Mouse (Mus musculus) heart, postnatal 0 days (tissue): ENCODE measurements around the gene Dok4. TPM values are rescaled to one million over a fixed set of nuclear protein-coding genes. Genes with fewer than 3 reads are reported as not detected.
"Not testable (repeated sequence)": the region's sequence is repeated elsewhere in the genome, so short reads cannot be mapped to it uniquely, and the experiment has no call there.

Experiments
- ATAC-seq: fragments of 200-750 bp; cut with Nextera tagmentation; 2 replicates; pipeline ENCODE4 v1.8.0; 2017; ENCODE audit warnings: low read depth, moderate number of reproducible peaks, moderate library complexity; ENCODE audit not compliant: insufficient read depth
- DNase-seq: peaks from one replicate; pipeline ENCODE4 v3.0.0-alpha.2; 2016; ENCODE audit warnings: low spot score
- H3K27ac ChIP-seq: fragments of 300-500 bp; sonication (generic); 2 replicates; pipeline ENCODE4 v1.5.1; 2014; ENCODE audit warnings: low read depth, mild to moderate bottlenecking
- H3K27me3 ChIP-seq: fragments of 300-500 bp; sonication (generic); 2 replicates; pipeline ENCODE4 v1.6.1; 2014; ENCODE audit warnings: low read length, mixed read lengths; ENCODE audit not compliant: control insufficient read depth, insufficient read depth
- H3K36me3 ChIP-seq: fragments of 300-500 bp; sonication (generic); replicated peaks from 2 replicates; pipeline ENCODE4 v1.6.1; 2014; ENCODE audit warnings: low read length, mixed read lengths; ENCODE audit not compliant: control insufficient read depth, insufficient read depth
- H3K4me1 ChIP-seq: fragments of 300-500 bp; sonication (generic); 2 replicates; pipeline ENCODE4 v1.6.1; 2014; ENCODE audit warnings: antibody characterized with exemption; ENCODE audit not compliant: control insufficient read depth, insufficient read depth
- H3K4me2 ChIP-seq: fragments of 300-500 bp; sonication (generic); 2 replicates; pipeline ENCODE4 v1.6.1; 2014; ENCODE audit warnings: low read depth, mild to moderate bottlenecking, low read length, moderate library complexity
- H3K4me3 ChIP-seq: fragments of 300-500 bp; sonication (generic); 2 replicates; pipeline ENCODE4 v1.5.1; 2014; ENCODE audit warnings: low read depth, low read length
- H3K9ac ChIP-seq: fragments of 300-500 bp; sonication (generic); replicated peaks from 2 replicates; pipeline ENCODE4 v1.6.1; 2014; ENCODE audit warnings: low read depth, low read length, mixed read lengths
- H3K9me3 ChIP-seq: fragments of 300-500 bp; sonication (generic); replicated peaks from 2 replicates; pipeline ENCODE4 v1.6.1; 2016; ENCODE audit warnings: low read length; ENCODE audit not compliant: control insufficient read depth
- CTCF ChIP-seq: IDR thresholded peaks from 2 replicates; pipeline ENCODE4 v1.5.1; 2016; ENCODE audit warnings: antibody characterized with exemption, control low read depth, low read depth
- EP300 ChIP-seq: IDR thresholded peaks from 2 replicates; pipeline ENCODE4 v1.6.1; 2016; ENCODE audit warnings: antibody characterized with exemption, low read depth
- WGBS: fragments of 180-500 bp; shearing (Covaris S2); extraction: QIAGEN DNeasy Blood & Tissue Kit; methylation state at CpG from one replicate; pipeline ENCODE4 v1.1.7; 2014; 5-methylcytosine and 5-hydroxymethylcytosine counted together
- polyA plus RNA-seq: library from polyadenylated mRNA; unstranded; fragments of >200 nt; fragmentation: Nextera tagmentation; extraction: Ambion mirVana; gene quantifications from 2 replicates; pipeline ENCODE4 v1.2.1, GENCODE M21; 2015
- total RNA-seq: library from RNA; depleted of rRNA; stranded (reverse); fragments of >200 nt; gene quantifications from 2 replicates; pipeline ENCODE4 v1.2.3, GENCODE M21; 2014; ENCODE audit warnings: low replicate concordance

Dok4 gene
- total and polyA plus RNA-seq, 2 experiments from 2014 or later: 28.7 to 43.4 TPM

DNA sequence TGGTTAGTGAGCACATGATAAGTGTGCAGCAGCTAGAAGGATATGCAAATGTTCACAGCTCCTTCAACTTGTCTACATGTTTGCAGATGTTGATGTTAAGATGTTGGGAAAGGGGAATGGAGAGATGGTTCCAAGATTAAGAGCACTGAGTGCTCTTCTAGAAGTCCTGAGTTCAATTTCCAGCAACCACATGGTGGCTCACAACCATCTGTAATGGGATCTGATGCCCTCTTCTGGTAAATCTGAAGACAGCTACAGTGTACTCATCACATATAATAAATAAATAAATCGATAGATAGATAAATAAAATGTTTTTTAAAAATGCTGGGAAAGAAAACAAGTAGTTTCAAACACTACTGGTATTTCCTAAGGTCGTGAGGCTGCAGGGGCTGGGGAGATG is 34.9 kb downstream of the Dok4 start:
- Histone ChIP-seq H3K9ac (no peak overlapping the region), H3K4me3 (no peak overlapping the region), H3K27ac (no peak overlapping the region), H3K36me3 (peaks cover 38% of the 10 kb centered on the region), H3K27me3 (no peaks in the 10 kb centered on the region), H3K9me3 (no peaks in the 10 kb centered on the region), H3K4me2 (no peak overlapping the region), H3K4me1 (peaks cover 19% of the 10 kb centered on the region)
- DNase-seq (no peak), ATAC-seq (no peak)
- TF ChIP-seq CTCF: no peak
- WGBS: 42% methylated on average over 2 of the region's 2 CpGs

DNA sequence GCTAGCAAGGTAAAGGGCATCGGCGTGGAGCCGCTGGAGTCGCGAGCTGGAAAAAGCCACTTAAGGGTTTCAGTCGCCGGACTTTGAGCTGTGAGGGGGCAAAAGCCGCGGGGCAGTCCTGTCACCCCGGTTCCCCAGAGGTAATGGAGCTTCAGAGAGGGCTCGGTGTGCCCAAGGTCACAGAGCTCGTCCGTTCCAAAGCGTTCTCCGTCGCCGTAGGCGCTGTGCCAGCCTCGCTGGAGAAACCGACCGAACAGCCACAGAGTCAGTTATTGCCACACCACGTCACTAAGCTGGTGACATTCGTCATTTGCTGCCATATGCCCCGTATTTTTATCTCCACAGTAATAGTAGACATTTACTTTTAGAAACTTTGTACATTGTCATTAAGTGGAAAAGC is 37.5 kb downstream of the Dok4 start:
- H3K9ac ChIP-seq: peak overlapping the region; percentile 91
- WGBS: under 1% methylated on average over 24 of the region's 24 CpGs
- ATAC-seq: peak; percentile 84
- H3K4me2 ChIP-seq: peak overlapping the region; percentile 66
- peak; percentile 71 for DNase-seq
- H3K36me3 ChIP-seq: peaks cover 12% of the 10 kb centered on the region
- peaks cover 21% of the 10 kb centered on the region for H3K4me1 ChIP-seq
- TF ChIP-seq EP300 (no peak), CTCF (no peak)
- peak overlapping the region; percentile 98 for H3K27ac ChIP-seq
- peak overlapping the region; percentile 85 for H3K4me3 ChIP-seq
- H3K27me3 ChIP-seq: no peaks in the 10 kb centered on the region
- no peaks in the 10 kb centered on the region for H3K9me3 ChIP-seq

DNA sequence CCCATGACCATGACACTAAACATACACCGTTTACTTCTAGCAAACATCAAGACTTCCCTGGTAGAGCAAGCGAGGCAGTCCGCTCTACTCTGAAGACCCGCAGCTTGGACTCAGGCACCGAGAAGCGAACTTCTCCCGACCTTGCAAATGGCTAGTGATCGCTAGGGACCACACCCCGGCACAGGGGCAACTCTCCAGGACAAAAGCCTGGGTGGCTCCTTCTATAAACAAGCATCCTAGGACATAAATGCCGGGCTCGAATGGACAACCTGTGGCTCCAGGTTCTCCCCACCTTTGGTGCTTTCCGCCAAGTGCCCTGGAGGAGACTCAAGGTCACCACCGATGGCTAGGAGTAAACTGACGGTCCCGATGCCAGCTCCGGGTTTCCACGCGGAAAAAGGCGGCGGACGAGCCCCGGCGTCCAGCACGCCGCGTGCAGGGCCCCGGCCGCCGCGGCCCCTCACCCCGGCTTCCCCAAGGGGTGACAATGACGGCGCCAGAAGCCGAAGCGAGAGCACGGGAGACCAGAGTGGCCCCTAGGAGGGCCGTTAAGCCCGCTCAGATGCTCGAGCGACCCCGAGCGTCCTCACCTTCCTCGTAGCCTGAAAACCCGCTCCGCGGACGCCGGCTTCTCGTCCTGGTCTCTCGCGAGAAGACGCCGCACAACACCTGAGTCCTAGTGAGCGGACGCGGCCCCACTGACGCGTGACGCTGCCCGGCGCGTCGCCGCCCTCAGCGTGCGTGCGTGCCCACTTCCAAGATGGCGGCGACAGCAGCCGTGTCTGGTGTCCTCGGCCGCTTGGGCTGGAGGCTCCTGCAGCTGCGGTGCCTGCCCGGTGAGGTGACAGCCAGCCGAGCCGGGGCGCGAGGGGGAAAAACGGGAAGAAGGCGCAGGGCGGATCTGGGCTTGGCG is 38.2 kb downstream of the Dok4 start, which contains the start of the genes Coq9 and Ciapin1:
TSS of gene Coq9 (plus strand) at position 660 of the 913 bp plus-strand sequence.
TSS of gene Ciapin1 (minus strand) at position 697 of the 913 bp plus-strand sequence.
- Histone ChIP-seq H3K4me1 (peaks cover 21% of the 10 kb centered on the region), H3K27ac (peak within 1 kb of the TSS; percentile 98), H3K4me3 (peak within 1 kb of the TSS; percentile 85), H3K9ac (peak within 1 kb of the TSS; percentile 91), H3K4me2 (peak within 1 kb of the TSS; percentile 82), H3K36me3 (0 out of 2 replicates have a peak, but pooled peaks cover 7% of the 10 kb centered on the region), H3K9me3 (no peaks in the 10 kb centered on the region), H3K27me3 (no peaks in the 10 kb centered on the region)
- ATAC-seq (peak; percentile 97), DNase-seq (peak; percentile 93)
- under 1% methylated on average over 82 of the region's 82 CpGs for whole genome bisulfite sequencing
- TF ChIP-seq EP300: peak; percentile 93
- no peak for TF ChIP-seq CTCF

DNA sequence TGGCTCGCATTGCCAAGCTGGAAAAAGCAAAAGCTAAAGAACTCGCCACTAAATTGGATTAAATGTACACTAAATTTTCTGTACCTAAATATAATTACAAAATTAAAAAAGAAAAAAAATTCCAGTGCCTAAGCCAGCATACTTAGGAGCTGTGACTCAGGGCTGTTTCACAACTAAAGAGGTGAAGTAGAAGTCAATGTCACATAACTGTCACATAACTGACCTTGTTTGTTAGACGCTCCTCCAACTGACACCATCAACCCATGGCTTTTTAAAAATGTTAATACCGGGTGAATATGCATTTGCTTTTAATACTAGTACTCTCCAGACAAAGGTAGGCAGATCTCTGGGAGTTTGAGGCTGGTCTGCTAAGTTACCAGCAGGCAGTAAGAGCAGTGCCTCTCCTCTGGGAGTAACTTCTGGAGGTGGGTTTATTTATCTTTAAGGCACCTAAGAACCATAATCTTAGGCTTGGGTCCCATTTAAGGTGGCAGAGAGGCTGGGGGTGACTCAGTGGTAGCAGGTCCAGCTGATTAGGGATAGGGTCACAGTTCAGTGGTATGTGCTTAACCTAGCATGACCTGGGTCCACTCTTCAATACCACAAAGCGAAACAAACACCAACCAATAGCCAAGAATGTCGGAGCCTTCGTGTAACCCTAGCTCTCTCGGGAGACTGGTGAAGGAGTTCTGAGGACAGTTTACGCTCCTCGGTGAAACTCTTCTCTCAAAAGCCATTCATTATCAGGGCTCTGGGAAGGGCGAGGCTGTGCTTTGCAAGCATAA is 39.5 kb downstream of the Dok4 start:
- ATAC-seq (no peak), DNase-seq (peak; percentile 27)
- Histone ChIP-seq H3K36me3 (peaks cover 7% of the 10 kb centered on the region), H3K27me3 (no peaks in the 10 kb centered on the region), H3K4me2 (peak overlapping the region; percentile 82), H3K4me1 (peaks cover 21% of the 10 kb centered on the region), H3K27ac (peak overlapping the region; percentile 46; the same call in 1 of the 2 replicates), H3K9me3 (no peaks in the 10 kb centered on the region), H3K4me3 (peak overlapping the region; percentile 85), H3K9ac (peak overlapping the region; percentile 91)
- TF ChIP-seq CTCF: no peak
- no peak for TF ChIP-seq EP300
- whole genome bisulfite sequencing: 57% methylated on average over 11 of the region's 11 CpGs

DNA sequence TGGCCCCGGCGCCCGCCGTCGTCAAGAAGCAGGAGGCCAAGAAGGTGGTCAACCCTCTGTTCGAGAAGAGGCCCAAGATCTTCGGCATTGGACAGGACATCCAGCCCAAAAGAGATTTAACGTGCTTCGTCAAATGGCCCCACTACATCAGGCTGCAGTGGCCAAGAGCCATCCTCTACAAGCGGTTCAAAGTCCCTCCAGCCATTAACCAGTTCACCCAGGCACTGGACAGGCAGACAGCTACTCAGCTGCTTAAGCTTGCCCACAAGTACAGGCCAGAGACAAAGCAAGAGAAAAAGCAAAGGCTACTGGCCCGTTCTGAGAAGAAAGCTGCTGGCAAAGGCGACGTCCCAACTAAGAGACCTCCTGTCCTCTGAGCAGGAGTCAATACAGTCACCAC is 40.4 kb downstream of the Dok4 start:
- H3K36me3 ChIP-seq: peaks cover 14% of the 10 kb centered on the region
- H3K4me1 ChIP-seq: peaks cover 21% of the 10 kb centered on the region
- not testable (repeated sequence) for H3K27ac ChIP-seq, H3K9ac ChIP-seq, H3K27me3 ChIP-seq, H3K4me2 ChIP-seq, DNase-seq, ATAC-seq, H3K9me3 ChIP-seq, H3K4me3 ChIP-seq
- 92% methylated on average over 13 of the region's 13 CpGs for WGBS

DNA sequence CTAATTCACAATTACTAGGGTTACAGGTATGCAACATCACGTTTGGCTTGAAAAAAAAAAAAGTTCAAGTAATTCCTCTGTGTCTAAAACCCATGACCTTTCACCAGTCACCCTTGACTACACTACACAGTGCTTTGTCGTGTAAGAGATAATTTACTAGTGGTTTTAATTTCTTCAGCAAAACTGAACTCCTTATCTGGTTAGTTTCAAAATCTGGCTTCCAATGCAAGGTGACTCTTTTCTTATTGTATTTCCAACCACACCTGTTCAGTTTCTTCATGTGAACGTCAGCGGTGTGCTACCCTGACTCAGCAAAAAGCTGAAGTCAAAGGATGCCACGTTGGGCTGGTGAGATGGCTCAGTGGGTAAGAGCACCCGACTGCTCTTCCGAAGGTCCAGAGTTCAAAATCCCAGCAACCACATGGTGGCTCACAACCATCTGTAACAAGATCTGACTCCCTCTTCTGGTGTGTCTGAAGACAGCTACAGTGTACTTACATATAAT is 42.2 kb downstream of the Dok4 start:
- WGBS: 73% methylated on average over 7 of the region's 7 CpGs
- H3K4me3 ChIP-seq, H3K27me3 ChIP-seq, H3K4me2 ChIP-seq, DNase-seq, ATAC-seq, H3K27ac ChIP-seq, H3K9ac ChIP-seq, H3K9me3 ChIP-seq: not testable (repeated sequence)
- H3K4me1 ChIP-seq: peaks cover 16% of the 10 kb centered on the region
- peaks cover 29% of the 10 kb centered on the region for H3K36me3 ChIP-seq
